Mouse (Mus musculus): ENCODE measurements around the gene Moap1.

Moap1 gene

DNA sequence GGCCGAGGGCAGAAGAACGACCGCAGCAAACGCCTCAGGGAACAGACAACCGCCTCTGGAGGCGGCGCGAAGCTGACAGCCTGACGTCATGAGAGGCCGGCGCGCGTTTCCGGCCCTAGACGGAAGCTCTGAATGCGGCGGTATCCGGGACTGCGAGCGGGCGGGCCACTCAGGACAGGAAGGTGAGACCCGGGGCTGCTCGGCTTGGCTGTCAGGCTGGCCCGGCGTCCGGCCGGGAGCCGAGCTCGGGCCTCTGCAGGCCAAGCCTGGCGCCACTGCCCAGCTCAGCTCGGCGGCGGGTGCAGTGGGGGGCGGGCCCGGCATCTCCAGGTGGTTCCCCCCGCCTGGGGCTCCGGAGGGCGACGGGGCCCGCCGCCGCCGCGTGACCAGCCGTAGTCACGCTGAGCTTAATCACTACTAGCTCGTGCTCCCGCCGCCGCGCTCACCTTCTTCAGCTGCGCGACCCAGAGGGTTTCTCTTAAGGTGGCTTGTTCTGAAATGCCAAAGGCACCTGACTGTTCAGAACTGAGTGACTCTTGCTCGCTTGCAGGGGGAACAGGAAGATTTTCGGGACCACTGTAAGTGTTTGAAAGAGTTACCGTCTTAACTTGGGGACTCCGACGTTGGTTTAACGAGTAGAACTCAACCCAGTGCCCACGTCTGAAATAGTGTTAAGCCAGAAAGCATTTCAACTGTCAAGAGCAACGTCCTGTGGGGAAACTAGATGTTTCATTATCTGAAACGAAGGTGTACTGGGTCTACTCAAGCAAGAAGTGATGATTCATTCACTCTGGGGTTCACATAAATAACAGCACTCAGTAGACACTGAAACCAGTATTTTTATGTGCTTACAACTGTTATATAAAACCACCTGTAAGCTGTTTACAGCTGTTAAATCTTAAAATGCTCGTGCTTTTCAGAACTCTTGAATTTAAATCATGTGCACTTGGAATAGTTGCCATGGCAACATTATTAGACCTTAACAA lies at the start of gene Moap1, which contains the start of gene Tmem251:
Gene Moap1 (minus strand): TSS at position 73 of the 986 bp plus-strand sequence.
Gene Tmem251 (plus strand): TSS at position 174 of the 986 bp plus-strand sequence.
- peak; percentile 88 for DNase-seq (ENCODE audit: low read depth)

DNA sequence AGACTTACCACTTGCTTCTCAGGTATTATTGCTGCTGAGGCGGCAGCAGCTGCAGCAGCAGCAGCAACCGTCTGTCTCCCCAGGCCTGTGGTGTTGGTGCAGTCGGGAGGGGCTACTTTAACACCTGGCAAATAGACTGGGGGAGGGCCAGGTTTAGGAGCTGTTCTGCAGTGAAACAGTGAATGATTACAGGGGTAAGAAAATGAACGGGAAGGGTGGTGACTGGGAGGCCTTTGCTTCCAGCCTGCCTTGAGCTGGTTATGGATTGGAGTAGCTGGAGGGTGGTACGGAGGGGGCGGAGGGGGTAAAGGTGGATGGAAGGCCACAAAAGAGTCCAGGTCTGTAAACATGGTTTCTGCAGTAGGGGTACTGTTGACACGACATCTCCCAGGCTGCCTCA lies 44.5 kb upstream of the Moap1 start:
- no peak for DNase-seq (ENCODE audit: low read depth)

DNA sequence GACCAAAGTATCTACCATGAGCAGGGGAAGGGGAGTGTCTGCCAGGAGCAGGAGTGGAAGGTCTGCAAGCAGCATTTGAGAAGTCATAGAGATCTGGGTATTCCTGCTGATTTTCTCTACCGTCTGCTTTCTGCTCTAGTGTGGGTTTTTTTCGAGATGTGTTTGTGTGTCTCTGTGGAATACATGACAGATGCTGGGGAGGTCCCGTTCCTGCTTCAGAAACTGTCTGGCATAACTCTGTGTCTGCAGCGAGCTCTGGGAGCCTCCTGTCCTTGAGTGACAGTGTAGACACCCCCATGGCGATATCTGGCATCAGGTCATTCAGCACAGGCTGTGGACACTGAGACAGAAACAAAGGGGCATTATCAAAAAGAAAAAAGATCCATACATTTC lies 42.1 kb upstream of the Moap1 start:
- no peak for DNase-seq (ENCODE audit: low read depth)

DNA sequence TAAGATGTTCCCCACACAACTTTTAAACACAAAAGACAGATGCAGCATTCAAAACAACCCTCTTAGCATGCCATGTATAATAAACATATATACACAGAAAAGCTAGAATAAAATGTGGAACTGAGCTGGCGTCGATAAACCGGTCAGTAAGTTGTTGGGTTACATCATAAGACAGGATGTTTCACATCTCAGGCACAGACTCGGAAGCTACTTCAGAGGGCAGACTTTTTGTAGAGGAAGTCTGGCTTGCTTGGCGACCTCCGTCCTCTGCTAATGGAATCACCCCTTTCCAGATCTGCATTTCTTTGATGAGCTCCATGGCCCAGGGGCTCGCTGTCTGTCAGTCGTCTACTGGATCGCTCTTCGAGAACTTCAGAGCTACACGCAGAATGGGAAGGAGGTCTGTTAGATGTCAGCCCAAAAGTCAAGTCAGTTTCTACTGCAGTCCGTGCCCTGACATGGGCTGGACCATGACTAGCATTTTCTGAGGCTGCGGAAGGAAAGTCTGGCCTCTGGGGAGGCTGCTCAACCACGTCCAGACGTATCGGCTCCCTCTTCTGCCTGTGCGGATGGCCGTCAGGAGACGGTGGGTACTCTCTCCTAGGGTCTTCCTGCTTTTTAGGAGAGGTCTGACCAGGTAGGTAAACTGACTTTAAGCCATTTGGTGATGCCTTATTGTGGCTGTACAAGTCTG lies 41.6 kb upstream of the Moap1 start:
- no peak for DNase-seq (ENCODE audit: low read depth)

DNA sequence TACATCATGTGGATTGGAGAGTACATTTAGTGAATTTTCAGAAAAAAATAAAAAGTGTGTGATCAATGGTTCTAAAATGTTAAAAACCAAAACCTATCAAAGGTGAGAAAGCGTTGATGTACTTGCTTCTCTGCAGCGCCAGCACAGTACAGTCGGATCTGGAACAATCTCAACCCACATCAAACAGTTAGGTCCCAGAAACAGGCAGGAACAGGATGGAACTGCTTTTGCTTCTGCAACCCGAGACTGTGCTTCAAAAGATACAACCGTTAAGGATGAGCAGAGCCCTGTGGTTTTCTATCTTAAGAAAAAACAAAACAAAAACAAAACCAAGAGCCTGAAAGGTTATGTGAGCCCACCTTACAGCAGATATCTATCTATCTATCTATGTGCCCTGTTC lies 39.4 kb upstream of the Moap1 start:
- DNase-seq (ENCODE audit: low read depth): no peak

DNA sequence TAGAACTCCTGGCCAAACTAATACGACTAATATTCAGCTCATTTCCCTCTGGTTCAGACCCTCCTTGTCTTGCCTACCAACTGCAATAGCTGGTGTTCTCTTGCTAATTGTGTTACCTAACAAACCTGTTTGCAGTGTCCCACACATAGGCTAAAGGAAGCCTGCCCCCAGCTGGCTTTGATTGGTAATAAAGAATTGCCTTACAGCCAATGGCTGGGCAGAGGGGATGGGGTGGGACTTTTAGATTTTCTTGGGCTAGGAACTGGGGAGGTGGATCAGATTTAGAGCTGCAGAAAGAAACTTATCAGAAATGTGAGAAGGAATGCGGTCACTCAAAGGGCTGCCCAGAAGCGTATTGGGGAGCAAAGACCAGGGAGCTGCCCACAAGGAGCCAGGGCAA lies 36.0 kb upstream of the Moap1 start:
- peak; percentile 35 for DNase-seq (ENCODE audit: low read depth)

DNA sequence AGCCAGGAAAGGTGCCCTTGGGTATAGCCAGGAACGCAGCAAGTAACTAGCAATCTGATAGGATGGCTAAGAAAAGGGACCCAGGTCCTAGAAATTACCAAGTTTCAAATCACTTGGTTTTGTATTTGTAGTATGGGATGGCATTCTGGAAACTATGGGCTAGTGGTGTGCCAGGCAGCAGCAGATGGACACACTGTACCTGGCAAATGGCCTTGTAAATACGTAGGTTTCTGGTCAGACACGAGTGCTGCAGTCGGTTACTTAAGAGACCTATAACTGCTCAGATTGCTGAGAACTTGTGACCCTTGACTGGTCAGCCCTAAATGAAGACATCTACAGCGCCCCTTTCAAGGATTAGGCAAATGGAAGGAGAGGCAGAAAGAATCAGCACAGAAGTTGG lies 34.7 kb upstream of the Moap1 start:
- no peak for DNase-seq (ENCODE audit: low read depth)

DNA sequence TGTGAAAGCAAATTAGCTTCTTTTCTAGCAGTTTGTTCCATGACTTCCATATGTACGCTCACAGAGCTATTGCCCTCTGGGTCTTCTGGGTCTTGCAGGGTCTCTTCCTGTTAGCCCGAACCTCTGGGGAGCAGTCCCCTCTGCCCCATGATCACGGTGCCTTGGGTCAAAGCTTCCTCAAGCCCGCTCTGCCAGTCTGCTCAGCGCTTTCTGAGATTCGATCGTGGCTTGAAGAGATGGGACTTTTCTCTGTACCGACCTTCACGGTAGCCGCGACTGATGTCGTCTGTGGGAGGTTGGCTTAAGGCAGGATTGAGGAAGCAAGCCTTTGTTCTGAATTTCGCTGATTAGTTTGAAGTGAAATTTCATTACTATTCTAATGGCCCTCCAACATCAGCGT lies 32.6 kb upstream of the Moap1 start:
- DNase-seq (ENCODE audit: low read depth): no peak

DNA sequence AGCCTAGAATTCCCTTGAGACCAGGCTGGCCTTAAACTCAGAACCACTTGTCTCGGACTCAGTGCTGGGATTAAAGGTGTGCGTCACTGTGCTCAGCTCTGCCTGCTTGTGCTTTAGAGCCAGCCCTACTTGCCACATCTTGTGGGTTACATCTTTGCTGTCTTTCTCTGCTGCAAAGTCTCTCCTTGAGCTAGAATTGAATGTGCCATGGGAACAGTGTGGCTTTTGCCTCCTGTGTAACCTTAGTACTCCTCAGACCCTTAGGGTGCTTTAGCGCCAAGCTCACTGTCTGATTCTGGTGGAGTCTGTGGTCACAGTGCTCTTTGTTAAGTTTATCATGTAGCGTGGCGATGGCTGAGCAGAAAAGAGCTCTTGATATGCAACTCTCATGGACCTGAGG lies 29.2 kb upstream of the Moap1 start:
- DNase-seq (ENCODE audit: low read depth): no peak

DNA sequence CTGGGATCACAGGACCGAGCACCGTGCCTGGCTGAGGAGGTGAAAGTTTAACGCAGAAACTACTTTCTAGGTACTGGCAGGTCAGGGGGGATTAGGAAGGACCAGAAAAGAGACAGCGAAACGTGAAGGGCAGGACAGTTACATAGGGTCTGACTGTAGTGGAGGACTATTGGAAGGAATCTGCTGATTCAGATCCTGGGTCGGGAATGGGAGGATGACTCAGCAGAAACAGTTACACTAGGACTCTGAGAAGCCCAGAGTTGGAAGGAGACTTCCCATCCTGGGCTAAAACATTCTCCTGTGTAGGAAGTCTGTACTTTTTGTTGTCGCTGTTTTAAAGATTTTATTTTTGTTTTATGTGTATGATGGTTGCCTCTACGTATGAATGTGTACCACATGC lies 28.1 kb upstream of the Moap1 start:
- no peak for DNase-seq (ENCODE audit: low read depth)

DNA sequence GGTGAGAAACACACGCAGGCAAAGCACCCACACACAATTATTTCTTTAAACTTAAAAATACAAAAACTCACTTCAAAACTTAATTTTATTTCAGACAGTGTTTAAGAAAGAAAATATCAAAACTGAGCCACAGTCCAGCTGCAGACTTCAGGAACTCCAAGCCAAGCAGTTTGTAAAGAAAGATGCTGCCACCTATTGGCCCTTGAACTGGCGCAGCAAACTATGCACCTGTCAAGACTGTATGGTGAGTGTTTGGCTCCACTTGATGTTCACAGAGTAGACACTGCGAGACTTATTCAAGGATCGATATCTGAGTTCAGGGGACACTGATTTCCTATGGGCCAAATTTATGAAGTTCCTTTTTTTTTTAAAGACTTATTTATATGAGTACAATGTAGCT lies 25.5 kb upstream of the Moap1 start:
- no peak for DNase-seq (ENCODE audit: low read depth)

DNA sequence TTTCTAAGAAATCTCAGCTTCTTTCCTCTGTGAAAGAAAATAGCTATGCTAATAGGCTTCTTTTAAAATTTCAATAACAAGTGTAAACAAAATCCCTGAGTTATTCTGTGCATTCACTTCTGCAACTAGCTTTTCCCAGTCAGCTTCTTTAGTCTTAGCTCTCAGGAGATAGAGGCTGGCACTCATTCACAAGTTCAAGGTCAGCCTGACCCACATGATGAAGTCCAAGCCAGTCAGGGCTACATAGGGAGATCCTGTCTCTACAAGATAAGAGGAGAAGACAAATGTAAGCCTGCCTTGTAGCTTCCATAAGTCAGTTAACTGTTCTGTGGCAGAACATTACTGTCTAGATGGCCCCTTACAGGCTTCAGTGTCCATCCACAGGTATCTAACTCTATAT lies 20.2 kb upstream of the Moap1 start:
- no peak for DNase-seq (ENCODE audit: low read depth)

DNA sequence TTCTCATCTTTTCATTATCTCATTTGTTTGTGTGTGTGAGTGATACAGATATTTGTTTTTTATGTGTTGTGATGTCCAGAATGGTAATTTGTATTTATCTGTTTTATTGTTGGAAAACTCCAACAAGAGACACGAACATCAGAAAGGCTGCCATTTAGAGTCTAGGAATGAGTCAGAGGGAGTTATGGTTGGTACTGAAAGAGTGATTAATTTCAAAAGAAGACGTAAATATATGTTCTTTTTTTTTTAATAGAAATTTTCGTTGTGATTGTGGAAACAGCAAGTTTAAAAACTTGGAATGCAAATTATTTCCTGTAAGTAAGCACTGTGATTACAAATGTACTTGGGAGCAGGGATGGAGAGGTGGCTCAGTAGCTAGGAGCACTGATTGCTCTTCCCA lies 18.2 kb upstream of the Moap1 start:
- DNase-seq (ENCODE audit: low read depth): no peak

DNA sequence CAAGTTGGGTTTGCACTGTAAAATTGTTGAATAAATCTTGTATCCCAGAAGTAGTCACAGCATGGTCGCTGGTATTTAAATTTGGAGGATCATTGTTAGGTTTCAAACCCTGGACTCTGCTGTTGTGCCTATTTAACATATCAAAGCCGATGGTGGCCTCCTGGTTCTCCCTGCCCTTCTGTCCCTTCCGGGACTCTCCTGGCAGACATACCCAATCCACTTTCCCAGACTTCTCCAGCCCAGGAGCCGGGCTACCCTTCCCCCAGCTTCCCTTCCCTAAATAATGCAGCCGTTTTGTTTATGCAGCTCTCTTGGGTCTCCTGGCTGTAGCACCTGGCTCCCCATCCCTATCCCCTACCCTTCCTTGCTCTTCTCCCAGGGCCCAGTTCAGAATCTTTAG lies 15.5 kb upstream of the Moap1 start:
- no peak for DNase-seq (ENCODE audit: low read depth)

DNA sequence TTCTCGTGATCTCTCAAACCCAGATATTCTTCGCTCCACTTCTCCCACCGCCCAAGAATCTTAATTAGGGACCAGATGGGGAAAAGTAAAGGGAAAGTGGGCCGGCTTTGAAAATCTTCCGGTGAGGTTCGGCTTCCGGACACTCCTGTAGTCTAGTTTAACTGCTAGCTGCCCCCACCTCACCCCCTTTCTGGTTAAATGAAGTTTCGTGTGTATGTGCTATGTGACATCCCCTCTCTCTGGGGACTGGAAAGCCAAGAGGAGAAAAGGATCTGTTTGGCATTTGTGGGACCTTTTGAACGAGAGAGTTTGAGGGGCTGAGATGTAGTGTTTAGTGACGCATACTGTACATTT lies 14.9 kb upstream of the Moap1 start, which contains the start of gene Gm20604:
Gene Gm20604 (minus strand): TSS at position 270 of the 354 bp plus-strand sequence.
- DNase-seq (ENCODE audit: low read depth): no peak

DNA sequence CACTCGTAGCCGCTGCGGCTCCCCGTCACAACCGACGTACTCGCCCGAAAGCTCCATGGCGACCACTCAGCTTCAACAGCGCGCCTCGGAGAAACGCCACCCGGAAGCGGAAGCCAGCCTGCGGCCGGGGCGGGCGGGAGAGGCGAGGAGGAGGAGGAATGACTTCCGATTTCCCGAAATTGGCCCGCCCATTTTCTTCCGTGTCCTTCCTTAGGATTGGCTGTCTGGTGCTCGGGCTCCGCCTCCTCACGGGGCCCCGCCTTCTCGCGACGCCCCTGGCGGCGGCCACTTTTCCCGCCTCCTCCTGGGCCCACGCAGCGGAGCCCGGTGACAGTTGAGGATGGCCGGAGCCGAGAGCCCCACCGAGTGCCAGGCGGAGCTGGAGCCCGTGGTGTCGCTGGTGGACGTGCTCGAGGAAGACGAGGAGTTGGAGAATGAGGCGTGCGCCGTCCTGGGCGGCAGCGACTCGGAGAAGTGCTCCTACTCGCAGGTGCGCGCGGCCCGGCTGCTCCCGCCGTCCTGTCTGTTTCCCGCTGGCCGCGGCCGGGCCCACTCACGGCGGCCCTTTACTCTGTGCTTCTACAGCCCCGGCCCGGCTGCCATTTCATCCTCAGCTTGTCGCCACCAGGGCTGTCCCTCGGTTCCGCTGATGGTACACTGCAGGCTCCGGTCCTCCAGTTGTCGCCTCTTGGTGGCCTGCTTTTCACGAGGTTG lies 14.4 kb upstream of the Moap1 start, which contains the start of the genes Gm28051, Gon7 and Ubr7:
Gene Gm28051 (minus strand): TSS at position 77 of the 714 bp plus-strand sequence.
Gene Gon7 (minus strand): TSS at position 115 of the 714 bp plus-strand sequence.
Gene Ubr7 (plus strand): TSS at position 279 of the 714 bp plus-strand sequence.
- DNase-seq (ENCODE audit: low read depth): peak; percentile 97

DNA sequence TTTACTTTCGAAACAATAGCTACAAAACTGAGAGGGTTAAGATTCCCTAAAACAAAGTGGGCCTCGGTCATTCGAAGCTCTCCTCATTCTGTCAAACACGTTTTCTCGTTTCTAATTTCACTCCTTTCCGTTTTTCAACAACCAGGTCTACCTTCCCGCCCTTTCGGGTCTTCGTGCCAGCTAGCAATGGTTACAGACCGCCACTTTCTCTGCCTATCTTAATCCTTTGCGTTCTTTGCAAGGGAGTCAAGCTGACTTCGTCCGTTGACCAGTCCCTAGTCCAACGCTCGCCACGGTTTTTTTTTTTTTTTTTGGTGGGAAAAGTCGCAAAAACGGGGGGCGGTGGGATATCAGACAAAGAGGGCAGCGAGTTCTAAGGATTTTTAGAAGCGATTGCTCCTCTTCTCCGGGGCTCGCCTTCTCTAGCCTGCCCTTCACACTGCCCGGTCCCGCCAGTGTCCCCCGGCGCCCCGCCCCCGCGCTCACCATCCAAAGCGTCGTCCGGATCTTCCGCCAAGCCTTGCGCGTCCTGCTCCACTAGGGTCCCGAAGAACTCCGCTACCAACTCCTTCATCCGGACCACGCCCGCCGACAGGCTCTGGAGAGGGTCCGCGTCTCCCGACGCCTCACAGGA lies 13.7 kb upstream of the Moap1 start:
- no peak for DNase-seq (ENCODE audit: low read depth)

DNA sequence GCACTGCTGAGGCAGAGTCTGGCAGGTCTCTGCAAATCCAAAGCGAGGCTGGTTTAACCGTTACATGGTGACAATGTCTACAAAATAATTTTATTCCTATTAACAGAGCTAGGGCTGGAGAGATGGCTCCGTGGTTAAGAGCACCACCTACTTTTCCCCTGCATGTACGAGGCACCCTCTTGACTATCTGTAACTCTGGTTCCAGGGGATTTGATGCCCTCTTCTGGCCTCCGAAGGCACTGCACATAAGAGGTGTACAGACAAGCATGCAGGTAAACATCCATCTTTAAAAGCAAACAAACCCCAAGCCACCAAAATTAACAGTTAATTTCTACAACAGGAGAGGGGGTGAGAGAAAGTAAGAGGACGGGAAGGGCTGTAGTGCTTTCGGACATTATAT lies 12.8 kb upstream of the Moap1 start:
- DNase-seq (ENCODE audit: low read depth): peak; percentile 50

DNA sequence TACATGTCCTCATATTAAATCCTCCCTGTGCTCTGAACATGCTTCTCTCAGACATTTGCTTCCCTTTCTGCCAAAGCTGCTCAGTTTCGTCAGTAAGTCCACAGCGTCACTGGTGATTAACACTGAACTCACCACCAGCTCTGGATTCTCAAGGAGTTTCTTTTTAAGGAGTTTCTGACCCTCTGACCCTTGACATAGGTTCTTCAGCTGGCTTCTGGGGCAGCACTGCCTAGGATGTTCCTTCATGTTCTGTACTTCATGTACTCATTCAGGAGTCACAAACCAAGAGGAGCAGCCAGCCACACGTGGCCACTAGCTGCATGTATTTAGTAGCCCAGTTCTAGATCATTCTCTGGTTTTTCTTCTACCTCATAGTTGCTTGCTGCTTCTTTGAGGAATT lies 4.8 kb upstream of the Moap1 start:
- DNase-seq (ENCODE audit: low read depth): no peak

DNA sequence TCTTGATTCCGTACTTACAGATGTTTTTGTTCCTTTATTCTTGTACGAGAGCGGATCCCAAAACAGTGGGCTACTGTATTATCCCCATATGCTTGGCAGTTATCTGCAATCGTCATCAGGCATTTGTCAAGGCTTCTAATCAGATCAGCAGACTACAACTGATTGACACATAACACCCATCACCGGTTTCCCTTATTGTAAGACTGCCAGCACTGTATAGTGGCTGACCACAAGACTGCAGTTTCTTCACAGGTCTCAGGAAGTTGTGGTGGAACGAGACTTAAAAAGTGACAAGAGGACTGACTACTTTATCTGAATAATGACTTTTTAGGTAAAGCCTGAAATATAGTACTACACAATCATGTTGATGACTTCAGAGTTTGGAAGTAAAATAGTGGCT lies 1.4 kb upstream of the Moap1 start:
- DNase-seq (ENCODE audit: low read depth): no peak

DNA sequence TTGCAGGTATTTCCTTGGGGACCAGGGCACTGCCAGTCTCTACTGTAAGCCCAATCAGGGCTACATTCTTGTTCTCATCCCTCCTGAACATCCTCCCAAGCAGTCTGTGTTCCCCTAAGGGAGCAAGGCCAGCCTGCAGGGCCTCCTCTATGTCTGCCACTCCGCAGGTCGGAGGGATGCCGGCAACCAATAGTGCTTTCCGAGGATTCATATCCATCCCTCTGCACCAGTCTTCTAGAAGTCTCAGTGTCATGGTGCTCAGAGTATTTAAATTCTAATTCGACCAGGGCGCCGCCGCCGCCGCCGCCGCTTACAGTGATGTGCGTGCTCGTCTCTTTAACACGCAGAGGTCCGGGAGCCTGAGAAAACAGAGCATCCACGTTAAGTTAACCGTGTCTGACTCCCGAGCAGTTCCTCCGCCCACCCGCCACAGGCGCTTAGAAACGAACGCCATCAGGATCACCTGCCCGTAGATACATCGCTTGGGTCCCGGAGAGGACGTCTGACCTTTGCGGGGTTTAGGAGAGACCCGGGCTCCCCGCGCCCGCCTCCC lies 349 bp downstream of the Moap1 start:
- no peak for DNase-seq (ENCODE audit: low read depth)

DNA sequence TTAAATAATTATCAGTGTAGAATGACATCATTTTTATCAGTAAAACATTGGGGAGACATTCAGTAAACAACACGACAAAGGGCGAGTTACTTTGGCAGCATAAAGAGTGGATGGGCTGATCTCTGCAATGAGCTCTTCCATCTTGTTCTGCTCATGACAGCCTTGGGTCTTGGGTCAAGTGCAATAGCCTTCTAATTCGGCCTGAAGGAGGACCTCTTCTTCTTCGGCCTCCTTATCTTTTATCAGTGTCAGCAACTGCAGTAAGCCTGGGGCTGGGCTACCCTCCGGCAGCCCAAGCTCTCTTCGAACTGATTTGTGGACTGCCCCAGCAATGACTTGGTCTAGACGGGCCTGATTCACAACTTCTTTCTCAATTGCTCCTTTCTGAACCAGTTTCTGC lies 1.4 kb downstream of the Moap1 start:
- DNase-seq (ENCODE audit: low read depth): no peak
